Mouse (Mus musculus): ENCODE results near the gene Capn7.

Gene Capn7

DNA sequence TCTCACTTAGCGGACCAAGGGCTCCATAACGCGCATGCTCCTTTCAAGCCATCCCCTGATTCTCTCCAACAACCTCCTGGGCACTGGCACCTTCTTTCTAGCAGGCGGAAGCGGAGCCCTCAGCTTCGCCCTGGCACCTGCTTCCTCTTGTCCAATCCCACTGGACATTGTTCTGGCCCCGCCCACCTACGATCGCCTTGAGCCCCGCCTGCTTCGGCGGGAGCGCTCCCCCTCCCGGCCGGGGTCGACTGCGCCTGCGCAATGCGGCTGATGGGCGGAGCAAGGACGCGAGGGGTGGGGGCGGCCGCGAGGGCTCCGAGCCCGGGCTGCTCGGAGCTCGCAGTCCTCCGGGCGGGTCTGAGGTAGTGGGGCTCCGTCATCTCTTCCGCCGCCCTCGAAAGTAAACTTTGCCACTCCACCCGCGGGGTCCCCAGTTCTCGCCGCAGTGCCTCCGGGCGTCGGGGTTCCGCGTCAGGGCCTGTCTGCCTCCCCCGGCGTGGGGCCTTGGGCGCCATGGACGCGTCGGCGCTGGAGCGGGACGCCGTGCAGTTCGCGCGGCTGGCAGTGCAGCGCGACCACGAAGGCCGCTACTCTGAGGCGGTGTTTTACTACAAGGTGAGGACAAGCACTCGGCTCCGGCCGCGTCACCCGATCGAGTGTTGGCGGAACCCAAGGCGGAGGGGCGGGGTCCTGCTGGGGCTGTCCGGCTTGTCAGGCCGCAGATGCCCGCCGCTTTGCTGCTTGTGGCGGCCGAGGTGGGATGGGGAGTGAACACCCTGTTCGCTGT, at the start of gene Capn7:
TSS of gene Capn7 (plus strand) at position 270 of the 787 bp plus-strand sequence.
- DNase-seq (ENCODE audit: low spot score), result peak; percentile 100

DNA sequence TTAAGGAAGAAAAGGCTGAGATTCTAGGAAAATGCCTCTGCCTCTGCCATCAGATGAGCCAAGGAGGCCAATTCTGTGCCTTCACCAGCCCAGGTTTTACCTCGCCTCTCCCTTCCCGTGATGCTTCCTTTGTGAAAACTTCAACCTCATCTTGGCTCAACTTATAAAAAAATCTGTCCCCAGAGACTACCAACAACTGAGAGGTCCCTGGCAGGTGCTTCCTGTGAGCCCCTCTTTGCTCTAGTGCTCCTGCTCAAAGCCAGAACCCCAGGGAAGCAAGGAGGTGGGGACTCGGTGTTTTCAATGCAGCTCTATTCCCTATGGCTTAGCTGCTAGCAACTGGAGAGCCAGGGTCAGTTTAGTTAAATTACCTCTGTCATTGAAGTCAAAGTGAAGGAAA, 23.2 kb upstream of the Capn7 start:
- no peak for DNase-seq (ENCODE audit: low spot score)

DNA sequence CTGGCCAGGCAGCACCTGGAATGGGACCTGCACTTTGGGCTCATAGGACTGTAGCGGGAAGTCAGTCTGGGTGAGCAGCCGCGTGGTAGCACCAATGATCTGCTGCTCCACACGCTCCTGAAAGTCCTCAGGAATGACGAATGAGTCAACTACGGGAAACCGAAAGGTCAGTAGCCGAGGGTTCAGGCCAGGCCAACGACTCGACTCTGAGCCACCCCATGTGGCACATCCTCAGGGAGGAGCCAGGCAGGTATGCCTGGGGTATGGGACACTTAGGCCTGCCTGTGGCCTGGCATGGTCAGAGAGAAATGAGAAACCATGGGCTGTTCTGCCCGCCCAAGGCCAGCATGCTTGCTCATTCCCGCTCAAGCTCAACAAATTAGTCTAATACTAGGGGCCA, 19.8 kb upstream of the Capn7 start:
- no peak for DNase-seq (ENCODE audit: low spot score)

DNA sequence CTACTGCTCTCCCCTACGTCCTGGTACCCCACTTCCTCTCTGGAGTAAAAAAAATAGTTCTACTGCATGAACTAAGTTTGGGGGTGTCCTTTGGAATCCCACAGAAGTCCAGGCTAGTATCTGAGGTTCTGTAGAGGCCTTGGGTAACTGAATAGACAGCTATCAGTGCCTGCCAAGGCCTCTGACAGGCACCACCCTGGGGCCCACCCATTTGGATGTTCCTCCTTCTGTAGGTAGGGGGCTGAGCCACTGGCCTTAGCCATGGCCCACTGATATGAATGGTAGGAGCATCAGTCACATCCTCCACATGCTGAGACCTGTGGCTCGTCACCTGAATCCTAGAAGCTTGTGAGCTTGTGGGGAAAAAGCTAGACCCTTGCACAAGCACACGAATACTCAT, 18.7 kb upstream of the Capn7 start:
- no peak for DNase-seq (ENCODE audit: low spot score)

DNA sequence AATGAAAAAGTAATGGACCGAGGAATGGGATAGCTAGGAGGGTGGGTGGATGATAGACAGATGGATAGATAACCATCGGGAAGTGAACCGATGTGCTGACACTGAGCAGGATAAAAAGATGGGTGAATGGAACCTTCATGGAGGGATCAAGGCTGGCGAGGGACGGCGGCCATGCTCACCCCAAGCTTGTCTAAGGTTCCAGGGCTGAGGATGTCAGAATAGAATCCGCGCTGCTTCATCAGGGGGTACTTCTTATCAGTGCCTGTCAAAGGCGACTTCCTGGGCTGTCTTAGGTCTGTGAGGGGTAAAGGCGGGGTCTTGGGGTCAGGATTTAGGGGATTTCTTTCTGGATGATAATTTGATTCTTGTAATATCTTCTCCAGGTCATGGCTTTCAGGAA, 16.9 kb upstream of the Capn7 start:
- peak; percentile 10 for DNase-seq (ENCODE audit: low spot score)

DNA sequence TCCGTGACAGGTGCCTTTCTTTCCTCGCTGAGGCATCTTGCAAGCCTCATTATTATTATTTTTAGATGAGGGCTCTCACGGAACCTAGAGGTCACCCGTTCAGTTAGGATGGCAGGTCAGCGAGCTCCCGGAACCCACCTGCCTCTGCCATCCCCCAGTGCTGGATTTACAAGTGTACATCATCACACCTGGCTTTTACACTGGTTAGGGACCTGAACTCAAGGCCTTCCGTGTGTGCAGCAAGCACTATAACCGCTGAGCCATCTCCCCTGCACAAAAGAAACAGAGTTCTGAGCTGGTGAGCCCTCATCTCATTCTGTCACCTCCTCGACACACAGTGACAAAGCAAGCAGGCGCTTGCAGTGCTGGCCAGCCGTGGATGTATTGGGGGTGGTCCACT, 15.3 kb upstream of the Capn7 start:
- DNase-seq (ENCODE audit: low spot score), result peak; percentile 32

DNA sequence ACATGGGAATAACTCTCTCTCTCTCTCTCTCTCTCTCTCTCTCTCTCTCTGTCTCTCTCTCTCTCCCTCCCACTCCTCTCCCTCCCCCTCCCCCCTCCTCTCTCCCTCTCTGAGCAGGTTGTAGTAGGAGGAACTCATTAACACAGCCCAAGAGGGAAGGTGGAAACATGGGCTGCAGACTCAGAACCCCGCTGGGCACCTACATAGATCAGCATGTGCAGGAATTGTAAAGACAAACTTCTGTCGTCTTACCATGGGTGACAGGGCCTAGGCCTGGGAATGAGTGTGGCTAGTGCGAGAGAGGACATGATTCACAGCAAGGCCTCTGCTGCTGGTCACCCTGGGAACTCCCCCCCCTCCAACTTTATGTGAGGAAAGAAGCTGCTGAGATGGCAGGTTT, 14.2 kb upstream of the Capn7 start:
- DNase-seq (ENCODE audit: low spot score), result peak; percentile 26

DNA sequence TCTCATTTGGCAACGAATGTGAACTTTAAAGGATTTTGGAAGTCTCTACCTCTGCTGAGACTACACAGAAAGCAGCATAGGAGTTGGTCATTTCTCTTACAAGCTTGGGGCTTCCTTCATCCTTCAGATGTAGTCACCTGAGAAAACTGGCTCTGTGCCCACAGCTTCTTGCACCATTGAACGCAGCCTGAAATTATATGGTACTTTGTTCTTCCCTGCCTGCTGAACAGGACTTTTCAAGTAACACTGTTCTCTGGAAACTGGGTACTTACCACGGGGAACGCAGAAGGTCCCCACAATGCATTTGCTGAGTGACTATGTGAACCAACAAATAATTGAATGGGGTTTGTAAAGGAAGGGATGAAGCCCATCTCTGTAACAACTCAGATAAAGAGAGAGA, 13.2 kb upstream of the Capn7 start:
- peak; percentile 31 for DNase-seq (ENCODE audit: low spot score)

DNA sequence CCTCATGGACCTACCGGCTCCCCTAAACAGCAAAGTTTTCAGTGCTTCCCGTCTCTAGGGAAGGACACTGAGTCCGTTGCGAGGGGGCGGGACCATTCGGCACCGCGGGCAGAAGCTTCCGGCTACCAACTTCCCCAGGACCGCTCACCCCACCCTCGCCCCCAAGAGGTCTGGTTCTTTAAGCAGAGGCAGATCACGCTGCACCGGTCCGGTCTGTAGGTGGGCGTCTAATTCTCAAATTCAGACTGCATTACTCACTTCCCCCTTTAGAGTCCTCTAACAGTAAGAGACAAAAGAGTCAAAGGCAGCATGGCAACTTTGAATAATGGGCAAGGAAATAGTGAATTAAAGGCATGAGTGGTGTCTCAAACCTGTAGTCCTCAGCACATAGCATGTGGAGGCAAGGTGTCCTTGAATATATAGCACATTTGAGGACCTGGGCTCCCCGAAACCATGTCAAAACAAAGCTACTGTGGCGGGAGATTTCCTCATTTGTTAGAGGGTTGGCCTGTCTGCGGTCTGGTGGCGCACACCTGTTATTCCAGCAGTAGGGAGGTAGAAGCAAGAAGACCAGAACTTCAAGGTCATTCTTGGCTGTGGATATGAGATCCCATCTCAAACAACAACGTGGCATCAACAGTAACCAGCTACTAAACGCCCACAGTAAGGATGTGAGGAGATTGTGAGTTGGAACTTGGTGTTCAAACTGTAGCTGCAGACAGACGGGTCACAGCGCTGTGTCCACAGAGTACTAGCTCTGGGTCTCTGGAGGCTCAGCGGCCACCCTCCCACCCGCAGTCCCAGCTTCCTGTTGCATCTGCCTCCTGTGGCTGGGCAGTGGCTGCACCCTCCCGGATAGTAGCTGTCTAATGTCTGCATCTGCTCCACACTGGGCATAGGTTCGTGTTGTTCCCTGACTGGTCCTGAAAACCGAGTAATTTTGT, 12.3 kb upstream of the Capn7 start, which contains the start of gene Dnah1:
TSS of gene Dnah1 (minus strand) at position 48 of the 944 bp plus-strand sequence.
- DNase-seq (ENCODE audit: low spot score), result peak; percentile 71

DNA sequence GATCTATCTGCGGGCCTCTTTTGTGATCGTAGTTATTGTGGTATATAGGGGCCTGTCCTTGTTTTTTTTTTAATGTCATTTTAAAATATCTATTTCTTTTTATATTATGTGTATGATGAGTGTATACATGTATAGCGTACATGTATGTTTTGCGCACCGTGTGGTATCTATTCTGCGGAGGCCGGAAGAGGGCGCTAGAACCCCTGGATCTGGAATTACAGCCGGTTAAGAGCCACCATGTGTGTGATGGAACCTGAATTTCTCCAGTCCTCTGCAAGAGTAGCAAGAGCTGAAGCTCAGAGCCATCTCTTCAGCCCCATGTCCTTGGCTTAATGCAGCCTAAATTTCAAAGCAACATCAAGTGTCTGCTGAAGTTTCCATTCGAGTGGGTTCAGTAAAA, 11.6 kb upstream of the Capn7 start:
- peak; percentile 45 for DNase-seq (ENCODE audit: low spot score)

DNA sequence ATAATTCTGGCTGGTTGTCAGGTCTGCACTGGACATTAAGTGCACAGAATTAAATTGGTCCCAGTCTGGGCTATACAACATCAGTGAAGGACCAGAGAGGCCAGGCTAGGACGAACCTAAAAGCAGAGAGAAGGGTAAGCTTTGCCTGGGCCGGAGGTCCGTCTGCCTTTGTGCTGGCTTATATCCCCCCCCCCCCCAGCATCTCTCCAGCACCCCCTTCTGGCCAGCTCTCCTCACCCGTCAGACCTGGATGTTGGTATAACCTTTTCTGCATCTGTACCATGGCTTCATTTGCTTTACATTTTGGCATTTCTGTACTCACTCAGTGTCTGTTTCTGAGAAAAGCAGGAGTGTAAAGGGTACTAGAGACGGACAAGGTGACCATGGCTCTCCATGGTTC, 10.9 kb upstream of the Capn7 start:
- DNase-seq (ENCODE audit: low spot score), result peak; percentile 36

DNA sequence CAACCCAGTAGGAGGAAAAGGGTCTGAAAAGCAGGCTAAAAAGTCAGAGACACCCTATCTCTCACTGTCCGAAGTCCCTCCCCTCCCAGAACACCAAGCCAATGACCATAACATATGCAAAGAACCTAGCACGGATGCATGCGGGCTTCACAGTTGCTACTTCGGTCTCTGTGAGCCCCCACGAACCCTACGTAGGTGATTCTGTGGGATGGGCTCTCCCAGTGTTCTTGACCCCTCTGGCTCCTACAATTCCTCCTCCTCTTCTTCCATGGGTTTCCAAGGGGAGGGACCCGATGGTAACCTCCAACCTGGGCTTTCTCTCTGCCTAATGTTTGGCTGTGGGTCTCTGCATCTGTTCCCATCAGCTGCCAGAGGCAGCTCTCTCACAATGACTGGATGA, 9.7 kb upstream of the Capn7 start:
- no peak for DNase-seq (ENCODE audit: low spot score)

DNA sequence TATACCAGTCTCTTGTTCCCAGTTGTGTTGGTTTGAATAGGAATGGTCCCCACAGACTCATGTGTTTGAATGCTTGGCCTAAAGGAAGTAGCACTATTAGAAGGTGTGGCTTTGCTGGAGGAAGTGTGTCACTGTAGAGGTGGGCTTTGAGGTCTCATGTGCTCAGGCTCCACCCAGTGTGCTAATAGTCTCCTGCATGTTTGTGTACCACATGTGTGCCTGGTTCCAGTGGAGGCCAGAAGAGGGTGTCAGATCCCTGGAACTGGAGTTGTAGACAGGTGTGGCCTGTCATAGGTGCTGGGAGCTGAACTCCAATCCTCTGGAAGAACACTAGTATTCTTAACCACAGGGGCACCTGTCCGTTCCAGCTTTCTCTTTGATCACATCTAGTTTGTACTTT, 9.2 kb upstream of the Capn7 start:
- DNase-seq (ENCODE audit: low spot score), result peak; percentile 31

DNA sequence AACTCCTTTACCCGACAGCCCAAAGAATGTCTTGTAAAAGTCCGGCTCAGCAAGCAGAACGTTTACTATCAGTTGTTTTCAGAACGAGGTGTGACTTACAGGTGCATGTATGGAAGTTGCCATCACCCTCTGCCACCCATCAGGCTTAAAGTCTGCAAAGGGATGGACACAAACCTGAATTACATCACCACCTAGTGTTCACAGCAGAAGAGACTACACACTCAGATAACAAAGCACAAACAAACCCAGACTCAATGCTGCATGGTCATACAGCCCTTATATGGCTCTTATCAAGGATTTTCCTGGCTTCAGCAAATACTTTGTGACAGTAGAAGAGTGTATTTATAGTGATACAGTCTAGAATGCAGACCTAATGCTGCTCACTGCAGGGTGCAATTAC, 8.8 kb upstream of the Capn7 start:
- DNase-seq (ENCODE audit: low spot score), result no peak

DNA sequence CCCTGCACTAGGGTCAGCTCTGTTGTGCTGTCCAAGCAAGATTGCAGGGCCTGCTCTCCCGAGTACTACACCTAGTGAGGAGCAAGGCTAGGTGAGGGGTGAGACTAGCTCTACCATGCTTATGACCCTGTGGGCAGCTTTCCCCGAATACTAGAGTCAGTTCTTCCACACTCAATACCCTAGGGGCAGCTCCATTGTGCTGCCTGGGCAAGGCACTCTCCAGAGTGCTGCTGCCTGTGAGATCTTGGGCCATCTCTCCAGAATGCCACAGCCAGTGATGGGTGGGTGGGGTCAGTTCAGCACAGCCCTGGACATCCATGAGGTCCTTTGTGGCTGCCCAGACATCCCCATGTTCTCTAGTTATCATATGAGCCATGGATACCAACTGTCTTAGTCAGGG, 6.7 kb upstream of the Capn7 start:
- DNase-seq (ENCODE audit: low spot score), result peak; percentile 33

DNA sequence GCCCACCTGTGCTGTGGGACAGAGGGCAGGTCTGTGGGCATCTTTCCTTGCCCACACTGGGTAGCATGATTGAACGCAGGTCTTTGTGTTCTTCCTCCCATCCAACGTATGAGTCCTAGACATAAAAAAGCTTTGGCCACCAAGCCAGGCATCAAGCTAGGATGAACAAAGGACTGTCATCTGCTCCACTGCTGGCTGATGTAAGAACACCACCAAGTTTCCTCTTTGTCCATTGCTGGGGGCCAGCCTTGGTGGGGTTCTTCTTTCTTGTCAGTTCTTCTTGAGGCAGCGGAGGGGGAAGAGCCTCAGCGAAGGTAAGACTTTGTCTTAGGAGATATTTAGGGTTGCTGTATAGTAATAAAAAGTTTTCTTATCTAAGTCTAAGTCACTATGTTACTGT, 5.5 kb upstream of the Capn7 start:
- no peak for DNase-seq (ENCODE audit: low spot score)

DNA sequence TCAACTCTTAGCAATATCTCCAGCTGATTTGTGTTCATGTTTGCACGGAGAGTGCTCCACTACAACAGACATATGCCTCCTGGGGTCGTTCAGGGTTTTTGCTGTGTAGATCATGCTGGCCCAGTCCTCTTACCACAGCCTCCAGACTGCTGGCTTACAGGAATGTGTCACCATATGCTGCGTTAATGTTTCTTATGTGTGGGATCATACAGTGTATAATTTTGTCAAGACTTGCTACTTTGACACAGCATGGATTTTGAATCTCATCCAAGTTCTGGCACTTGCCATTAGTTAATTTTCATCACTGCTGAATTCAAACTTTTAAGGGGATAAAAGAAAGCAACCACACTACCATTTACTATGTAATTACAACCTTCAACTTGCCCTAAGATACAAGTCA, 673 bp upstream of the Capn7 start:
- DNase-seq (ENCODE audit: low spot score), result no peak

DNA sequence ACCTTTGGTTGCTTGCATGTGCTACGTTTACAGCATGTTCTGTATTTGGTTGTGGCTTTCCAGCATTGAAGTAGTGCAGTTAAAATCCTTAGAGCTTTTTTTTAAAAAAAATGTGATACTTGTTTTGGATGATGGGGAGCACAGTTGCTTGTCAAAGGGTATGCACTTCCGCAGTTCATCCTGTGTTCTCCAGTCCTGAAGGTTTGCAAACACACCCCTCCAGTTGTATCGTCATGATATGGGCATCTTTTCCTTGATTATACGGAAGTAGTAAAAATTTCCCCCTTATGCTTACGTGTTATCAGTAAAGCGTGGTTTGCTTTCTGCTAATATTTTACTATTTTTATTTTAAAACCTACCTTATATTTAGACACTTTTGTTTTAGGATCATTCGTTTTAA, 968 bp downstream of the Capn7 start:
- DNase-seq (ENCODE audit: low spot score), result no peak

DNA sequence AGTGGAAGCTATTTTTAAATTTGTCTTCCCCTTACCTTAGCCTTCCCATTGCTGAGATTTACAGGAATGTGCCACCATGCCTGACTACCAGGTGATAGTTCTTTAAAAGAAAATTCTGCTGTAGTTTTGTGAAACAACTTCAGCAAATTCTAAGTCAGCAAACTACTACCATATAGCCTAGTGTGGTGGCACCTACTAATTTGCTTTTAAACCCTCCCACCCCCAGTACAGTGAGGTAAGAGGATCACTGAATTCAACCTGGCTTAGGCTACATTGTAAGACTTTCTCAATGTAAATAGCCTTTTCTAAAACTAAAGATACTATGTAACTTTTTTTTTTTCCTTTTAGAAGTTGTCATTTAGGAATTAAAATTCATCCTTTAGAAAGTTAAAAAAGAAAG, 1.5 kb downstream of the Capn7 start:
- no peak for DNase-seq (ENCODE audit: low spot score)

DNA sequence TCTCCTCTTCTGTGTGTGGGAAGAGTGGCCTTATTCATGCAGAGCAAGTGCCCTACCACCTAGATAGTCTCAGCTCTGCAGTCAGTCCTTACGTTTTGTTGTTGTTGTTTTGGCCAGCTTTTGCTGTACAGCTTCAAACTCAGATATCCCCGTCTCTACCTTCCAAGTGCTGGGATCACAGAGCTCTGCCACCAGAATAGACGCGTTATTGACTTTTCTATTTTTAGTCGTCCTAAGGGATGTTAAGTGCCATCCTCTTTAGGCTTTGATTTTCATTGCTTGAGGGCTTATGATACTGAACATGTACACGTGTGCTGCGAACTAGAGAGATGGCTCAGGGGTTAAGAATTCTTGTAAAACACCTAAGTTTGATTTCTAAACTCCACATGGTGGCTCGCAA, 6.8 kb downstream of the Capn7 start:
- DNase-seq (ENCODE audit: low spot score), result no peak

DNA sequence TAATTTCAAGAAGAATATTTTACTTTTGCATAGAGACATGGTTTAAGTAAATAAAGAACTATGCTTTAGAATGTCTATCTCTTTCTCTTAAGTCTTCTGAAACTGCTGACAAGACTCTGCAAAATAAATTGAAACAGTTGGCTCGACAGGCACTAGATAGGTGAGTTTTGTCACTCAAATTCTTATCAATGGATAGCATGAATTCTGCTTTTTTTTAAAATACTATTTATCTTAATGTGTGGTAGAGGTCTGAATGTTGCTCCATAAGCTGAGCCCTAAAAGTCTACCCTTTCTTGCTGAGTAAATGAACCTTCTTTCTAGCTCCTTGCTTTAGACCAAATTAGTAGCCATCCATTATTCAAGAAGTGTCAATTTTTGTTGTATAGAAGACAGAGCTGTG, 8.9 kb downstream of the Capn7 start:
- no peak for DNase-seq (ENCODE audit: low spot score)

DNA sequence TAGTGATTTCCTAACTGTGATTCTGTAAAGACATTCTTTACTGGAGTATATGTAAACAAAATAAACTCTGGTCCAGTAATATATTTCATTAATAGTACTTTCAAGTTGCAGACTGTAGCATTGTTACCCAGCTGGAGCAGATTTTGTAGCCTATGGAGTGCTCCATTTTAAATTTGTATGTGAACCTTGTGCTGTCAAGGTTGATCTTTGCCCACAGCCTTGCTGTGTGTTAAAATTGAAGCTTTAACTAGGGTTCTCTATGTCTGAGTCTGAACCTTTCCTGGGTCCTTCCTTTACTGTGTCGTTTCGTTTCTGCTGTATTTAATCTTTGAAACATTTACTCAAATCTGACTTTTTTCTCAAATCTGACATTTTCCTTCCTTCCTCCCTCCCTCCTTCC, 25.8 kb downstream of the Capn7 start:
- DNase-seq (ENCODE audit: low spot score), result no peak

DNA sequence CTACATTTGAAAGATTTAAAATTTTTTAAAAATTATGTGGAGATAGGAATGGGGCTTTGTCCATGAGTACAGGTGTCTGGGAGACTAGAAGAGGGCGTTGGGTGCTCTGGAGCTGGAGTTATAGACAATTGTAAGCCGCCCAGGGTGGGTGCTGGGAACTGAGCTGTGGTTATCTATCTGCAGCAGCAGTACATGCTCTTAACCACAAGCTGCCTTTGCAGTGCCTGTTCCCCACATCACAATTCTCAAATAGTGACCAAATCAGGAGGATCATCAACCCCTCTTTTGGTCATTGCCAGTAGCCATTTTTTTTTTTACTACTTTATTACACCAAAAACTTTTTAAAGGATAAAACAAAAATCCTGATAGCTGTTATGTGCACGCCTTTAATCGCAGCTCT, 28.2 kb downstream of the Capn7 start:
- DNase-seq (ENCODE audit: low spot score), result no peak

All from testis, postnatal 10 days (tissue).